ENCODE assay signal across 33 mouse cellular contexts in the genomic region with DNA sequence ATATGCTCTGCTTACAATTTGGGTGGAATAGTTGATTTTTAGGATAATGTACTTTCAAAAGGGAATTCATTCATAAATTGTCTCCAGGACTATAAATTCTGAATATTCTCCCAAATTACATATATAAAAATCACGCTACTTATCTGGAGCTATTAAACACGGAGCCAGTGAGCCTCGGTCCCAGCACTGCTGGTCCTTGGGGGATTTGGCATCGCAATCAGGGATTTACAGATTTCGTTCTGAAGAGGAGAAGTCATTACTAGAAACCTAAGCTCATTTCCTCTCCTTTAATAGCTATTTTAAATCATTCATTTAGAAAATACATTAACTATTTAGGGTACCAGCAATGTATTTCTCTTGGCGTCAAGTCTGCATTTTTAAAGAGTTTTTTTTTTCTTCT. TPM values are rescaled to one million over a fixed set of nuclear protein-coding genes. Genes with fewer than 3 reads are reported as not detected.
"Had no signal": no experiment of that assay in that cellular context is flagged by ENCODE, and none has a peak within 500 bp of the region (broad histone marks: within the 10 kb centered on the region; RNA-seq: fewer than 3 reads in every experiment).

No protein-coding gene starts in this region.

- H3K9me3 ChIP-seq: heart, embryonic 10.5 days; heart, embryonic 12.5 days; hindbrain, embryonic 10.5 days; hindbrain, embryonic 12.5 days; intestine, embryonic 15.5 days; limb, embryonic 12.5 days; limb, embryonic 15.5 days; liver, embryonic 12.5 days had no signal

- H3K4me3 ChIP-seq: gastrocnemius, adult 2 months; heart, embryonic 10.5 days; heart, embryonic 12.5 days; hindbrain, embryonic 10.5 days; hindbrain, embryonic 12.5 days; intestine, embryonic 15.5 days; layer of hippocampus, adult 2 months; limb, embryonic 12.5 days; limb, embryonic 15.5 days; liver, embryonic 12.5 days had no signal

- H3K4me1 ChIP-seq: heart, embryonic 10.5 days; heart, embryonic 12.5 days; hindbrain, embryonic 10.5 days; intestine, embryonic 15.5 days; limb, embryonic 12.5 days; liver, embryonic 12.5 days had no signal

- ATAC-seq: hindbrain, embryonic 16.5 days; inflammation-experienced regulatory T-cells, adult 6 months; intestine, embryonic 15.5 days; intestine, postnatal 0 days; liver, embryonic 12.5 days had no signal

- DNase-seq: gastrocnemius, adult 2 months; gastrocnemius, postnatal 10 days; gastrocnemius, postnatal 25 days; heart, adult 18-20 months; heart, postnatal 10 days; heart, postnatal 4 days; kidney, adult 18-20 months; kidney, adult 8-10 months; kidney, postnatal 10 days; kidney, postnatal 25 days; kidney, postnatal 4 days; layer of hippocampus, postnatal 36 days; left cerebral cortex, postnatal 4 days had no signal

- H3K9ac ChIP-seq: heart, embryonic 12.5 days; hindbrain, embryonic 12.5 days; hindbrain, embryonic 14.5 days; intestine, embryonic 15.5 days; limb, embryonic 12.5 days; limb, embryonic 15.5 days; liver, embryonic 12.5 days; liver, embryonic 14.5 days had no signal

- H3K36me3 ChIP-seq: heart, embryonic 10.5 days; heart, embryonic 12.5 days; hindbrain, embryonic 10.5 days; hindbrain, embryonic 12.5 days; intestine, embryonic 15.5 days; limb, embryonic 12.5 days; limb, embryonic 15.5 days; liver, embryonic 12.5 days had no signal

- H3K27ac ChIP-seq: gastrocnemius, adult 2 months; heart, embryonic 10.5 days; hindbrain, embryonic 10.5 days; hindbrain, embryonic 12.5 days; hindbrain, embryonic 14.5 days; intestine, embryonic 15.5 days; layer of hippocampus, adult 2 months; limb, embryonic 12.5 days; limb, embryonic 15.5 days; liver, embryonic 12.5 days; liver, embryonic 14.5 days had no signal

- H3K4me2 ChIP-seq: heart, embryonic 12.5 days; hindbrain, embryonic 12.5 days; hindbrain, embryonic 14.5 days; intestine, embryonic 15.5 days; limb, embryonic 12.5 days; limb, embryonic 15.5 days; liver, embryonic 12.5 days had no signal

- H3K27me3 ChIP-seq: heart, embryonic 12.5 days; hindbrain, embryonic 12.5 days; intestine, embryonic 15.5 days; limb, embryonic 12.5 days; limb, embryonic 15.5 days; liver, embryonic 12.5 days had no signal

RNA-seq across cellular contexts. Expression of a gene that starts 55.0 kb away (rescaled TPM):
- total RNA-seq: granulocyte monocyte progenitor cell, adult 5-6 weeks; heart, adult 18-20 months; heart, postnatal 10 days; heart, postnatal 25 days; heart, postnatal 4 days; layer of hippocampus, adult 2 months; layer of hippocampus, postnatal 14 days; layer of hippocampus, postnatal 36 days had no signal
- polyA plus RNA-seq: heart, embryonic 10.5 days; heart, embryonic 12.5 days; heart, embryonic 14.5 days; heart, embryonic 16.5 days; hindbrain, embryonic 10.5 days; hindbrain, embryonic 12.5 days; hindbrain, embryonic 14.5 days; intestine, embryonic 15.5 days; intestine, postnatal 0 days; kidney, embryonic 14.5 days; liver, embryonic 12.5 days; liver, embryonic 14.5 days had no signal
